Mouse (Mus musculus) lung, postnatal 36 days (tissue): ENCODE measurements around the gene Rabgap1l.
A peak's percentile ranks its signal among the peaks of the same experiment; 100 is the strongest.

Experiments used
- DNase-seq: peaks from one replicate; pipeline ENCODE4 v3.0.0; 2022; ENCODE audit warnings: mixed read lengths

Gene Rabgap1l

GRCm38 (mm10) chr1:160594066-160594465 lies 198.9 kb downstream of the Rabgap1l start:
- DNase-seq = no peak

DNA sequence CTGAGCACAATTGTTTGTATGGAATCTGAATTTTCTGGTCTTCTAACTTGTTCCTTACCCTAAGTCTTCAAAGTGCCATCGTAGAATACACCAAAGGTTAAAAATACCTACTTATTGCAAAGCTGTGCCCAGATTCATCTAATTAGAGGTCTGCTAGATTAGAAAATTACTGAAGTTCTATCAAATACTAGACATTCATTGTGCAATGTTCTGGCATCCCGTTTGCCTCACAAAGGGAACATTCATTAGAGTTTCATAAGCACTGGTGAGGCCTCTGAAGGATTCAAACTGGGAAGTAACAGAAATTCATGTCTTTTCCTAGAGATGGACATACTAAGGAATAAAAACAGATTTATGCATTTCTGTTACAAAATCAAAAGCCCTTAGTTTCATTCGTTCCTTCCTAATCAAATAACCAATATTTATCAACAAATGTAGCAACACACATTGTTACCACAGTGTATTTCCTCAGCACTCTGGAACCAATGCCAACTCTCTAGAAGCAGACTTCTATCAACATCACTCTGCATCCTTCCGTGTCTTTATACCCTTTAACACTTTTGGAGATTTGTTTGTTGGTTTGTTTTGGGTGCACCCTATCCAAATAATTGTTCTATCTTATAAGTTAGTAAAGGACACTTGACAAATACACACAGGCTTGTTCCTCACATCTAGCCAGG lies 204.0 kb downstream of the Rabgap1l start:
- peak; percentile 51 for DNase-seq

DNA sequence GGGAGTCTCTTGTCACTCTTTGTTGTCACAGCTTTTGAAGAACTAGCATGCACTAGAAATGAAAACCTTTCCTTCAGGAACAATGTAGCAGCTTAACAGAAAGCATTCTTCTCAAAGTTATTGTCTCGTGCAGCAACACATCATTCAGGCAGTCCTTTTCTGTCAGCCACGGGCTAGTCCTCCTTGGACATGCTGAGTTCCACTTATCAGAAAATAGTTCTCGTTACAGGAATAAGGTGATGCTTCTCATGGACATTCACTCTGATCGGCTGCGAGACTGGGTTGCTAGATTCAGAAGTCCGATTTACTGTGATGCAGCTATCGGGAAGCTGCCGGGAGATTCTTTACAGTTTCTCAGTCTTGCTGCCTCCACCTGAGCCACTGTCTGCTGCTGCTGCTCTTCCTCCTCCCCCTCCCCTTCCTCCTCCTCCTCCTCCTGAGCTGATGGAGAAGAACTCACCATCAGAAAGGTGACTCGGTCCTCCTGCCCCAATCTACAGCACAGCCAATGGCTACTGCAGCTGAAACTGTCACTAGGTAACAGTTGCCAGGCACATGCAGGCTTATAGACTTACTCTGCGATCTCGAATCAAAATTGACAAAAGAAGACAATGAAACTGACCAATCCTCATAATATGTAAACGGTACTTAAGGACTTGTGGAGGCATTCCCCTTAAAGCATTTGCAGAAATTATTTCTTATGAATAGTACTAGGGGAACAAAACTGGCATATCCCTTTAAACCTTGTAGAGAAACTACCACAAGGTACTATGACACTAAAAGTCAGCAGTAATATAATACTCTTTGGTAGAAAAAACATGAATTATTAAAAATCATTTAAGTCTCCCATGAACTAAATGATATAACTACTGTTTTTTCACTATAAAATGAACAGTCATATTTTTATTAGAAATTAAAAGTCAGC lies 213.4 kb downstream of the Rabgap1l start:
- DNase-seq = no peak

GRCm38 (mm10) chr1:160576124-160576523 lies 216.9 kb downstream of the Rabgap1l start:
- DNase-seq = no peak

DNA sequence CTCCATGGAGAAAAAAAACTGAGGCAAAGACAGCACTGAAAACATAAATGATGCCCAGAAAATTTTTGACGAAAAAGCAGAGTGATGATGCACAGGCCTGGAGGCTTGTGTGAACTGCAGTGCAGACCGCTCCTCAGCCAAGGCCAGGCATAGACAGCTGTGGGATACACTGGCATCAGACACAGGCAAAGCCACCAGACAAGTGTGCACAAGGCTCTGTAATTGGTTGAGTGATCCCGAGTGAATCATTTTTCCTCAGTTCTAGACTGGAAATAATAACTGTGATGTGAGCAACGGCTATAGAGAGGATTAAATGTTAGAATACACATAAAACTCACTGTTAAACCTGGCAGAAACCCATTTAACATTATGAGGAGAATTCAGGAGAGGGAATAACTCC lies 219.0 kb downstream of the Rabgap1l start:
- no peak for DNase-seq

DNA sequence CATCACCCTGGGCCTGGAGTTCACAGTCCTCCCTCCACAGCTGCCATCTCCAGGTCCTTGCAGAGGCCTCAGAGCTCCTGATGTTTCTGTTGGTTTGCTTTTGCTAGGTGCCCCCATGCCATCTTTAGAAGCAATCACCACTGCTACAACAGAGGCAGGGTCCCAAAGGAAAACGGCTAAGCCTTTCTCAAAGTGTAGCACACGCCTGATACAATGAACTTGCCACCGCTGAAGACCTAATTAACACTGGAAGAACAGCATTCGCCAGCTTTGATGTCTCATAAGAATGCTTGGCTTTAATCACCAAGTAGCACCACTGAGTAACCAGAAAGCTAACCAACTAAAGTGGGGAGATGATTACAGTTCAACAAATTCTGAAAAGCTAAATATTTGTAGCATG lies 226.6 kb downstream of the Rabgap1l start:
- DNase-seq = no peak

GRCm38 (mm10) chr1:160561381-160561780 lies 231.6 kb downstream of the Rabgap1l start:
- peak; percentile 19 for DNase-seq

- DNase-seq = no peak
Observed at GRCm38 (mm10) chr1:160550636-160551035, 242.4 kb downstream of the Rabgap1l start.

DNA sequence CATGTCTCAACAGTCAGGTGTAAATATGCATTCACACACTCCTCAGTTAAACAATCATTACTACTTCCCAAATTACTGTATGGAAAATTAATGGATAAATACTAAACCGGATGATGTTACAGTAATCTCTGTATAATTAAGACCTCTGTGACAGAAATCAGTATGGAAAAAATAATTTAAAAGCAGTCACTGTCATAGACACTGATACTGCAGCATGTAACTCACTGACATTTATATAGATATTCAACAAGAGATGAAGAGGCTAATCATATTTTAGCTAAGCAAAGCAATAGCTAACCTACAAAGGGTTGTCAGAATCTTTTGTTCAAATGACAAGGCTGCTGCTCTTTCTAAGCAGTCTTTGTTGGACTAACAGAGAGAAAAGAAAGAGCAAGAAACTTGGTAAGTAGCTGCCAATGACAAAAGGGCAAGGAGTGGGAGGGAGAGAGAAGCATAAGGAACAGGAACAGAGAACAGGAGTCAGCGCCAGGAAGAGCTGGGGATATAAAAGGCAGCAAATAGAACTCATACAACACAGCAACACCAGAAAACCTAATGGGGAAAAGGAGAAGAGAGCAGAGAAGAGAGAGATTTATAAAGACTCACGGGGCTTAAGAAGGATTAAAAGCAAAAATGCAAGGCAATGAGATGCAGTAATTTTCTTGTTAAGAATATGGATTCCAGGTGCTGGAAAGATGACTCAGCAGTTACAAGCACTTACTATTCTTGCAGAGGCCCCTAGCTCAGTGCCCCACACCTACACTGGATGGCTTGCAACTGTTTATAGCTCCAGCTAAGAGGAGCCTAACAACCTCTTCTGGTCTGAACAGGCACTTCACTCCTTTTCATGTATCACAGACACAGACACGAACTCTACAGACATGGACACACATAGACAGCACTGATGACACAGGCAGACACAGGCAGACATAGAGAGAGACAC lies 244.8 kb downstream of the Rabgap1l start:
- DNase-seq = peak; percentile 6

DNA sequence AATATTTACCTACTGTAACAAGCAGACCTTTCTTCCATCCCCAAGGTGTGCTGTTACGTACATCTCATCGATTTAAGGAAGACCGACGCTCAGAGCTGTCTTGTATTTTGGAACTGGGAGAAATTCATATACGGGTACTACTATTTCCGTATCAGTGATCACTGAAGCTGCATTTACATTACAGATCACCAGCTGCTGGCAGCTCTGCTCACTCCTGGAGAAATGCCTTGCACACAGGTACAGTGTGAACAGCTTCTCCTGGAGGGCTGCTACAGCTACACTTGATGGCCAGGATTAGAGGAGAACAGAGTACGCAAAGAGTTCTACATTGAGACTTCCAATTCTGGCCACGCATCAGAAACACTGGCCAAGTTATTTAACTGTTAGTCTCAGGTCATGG lies 257.4 kb downstream of the Rabgap1l start:
- DNase-seq = no peak

GRCm38 (mm10) chr1:160534571-160535335 lies 258.3 kb downstream of the Rabgap1l start:
- no peak for DNase-seq

DNA sequence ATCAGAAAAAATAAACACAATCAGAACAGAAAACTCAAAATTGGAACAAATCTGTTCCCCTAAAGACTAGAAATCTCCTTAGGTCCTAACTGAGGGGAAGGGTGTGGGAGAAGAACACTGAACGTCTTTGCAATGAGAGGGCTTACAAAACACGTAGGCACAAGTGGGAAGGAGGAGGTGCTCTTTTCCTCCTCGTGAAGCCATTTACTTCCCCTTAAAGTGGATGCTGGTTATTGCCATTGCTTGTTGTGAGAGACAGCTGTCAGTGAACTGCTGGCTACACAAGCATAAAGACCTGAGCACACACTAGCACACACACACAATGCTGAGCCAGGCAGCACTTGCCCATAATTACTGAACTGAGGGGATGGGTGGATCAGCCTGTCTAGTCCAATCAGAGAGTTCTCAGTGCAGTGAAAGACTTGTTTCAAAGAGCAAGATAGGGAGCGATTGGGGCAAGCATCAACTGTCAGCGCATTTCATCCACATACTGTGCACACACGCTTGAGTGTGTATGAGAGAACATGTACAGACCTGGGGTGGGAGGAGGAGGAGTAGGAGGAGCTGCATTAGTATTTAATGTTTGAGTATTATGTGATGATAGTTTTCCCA lies 259.7 kb downstream of the Rabgap1l start:
- no peak for DNase-seq

GRCm38 (mm10) chr1:160531402-160531801 lies 261.6 kb downstream of the Rabgap1l start:
- peak; percentile 77 for DNase-seq

DNA sequence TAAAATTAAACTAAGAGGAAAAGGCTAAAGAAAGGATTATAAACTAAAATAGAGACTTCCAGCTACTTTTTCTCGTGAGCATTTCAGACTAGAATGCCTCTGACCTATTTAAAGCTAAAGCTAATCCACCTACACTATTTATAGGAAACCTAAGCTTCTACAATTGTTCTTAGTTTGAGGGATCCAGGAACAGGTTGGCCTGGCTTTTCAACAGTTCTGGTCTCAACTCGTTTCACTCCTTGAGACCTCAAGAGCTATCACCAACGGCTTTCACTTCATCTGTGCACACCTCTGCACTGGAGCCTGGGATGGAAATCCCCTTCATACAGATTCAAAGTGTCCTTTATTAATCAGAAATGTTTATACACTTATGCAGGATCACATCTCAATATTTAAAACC lies 271.1 kb downstream of the Rabgap1l start:
- no peak for DNase-seq

- DNase-seq = no peak
Observed at GRCm38 (mm10) chr1:160520665-160521064, 272.3 kb downstream of the Rabgap1l start.

- no peak for DNase-seq
Observed at GRCm38 (mm10) chr1:160519896-160520465, 273.0 kb downstream of the Rabgap1l start.

- DNase-seq = no peak
Observed at GRCm38 (mm10) chr1:160518552-160518951, 274.5 kb downstream of the Rabgap1l start.

- no peak for DNase-seq
Observed at GRCm38 (mm10) chr1:160507766-160508165, 285.2 kb downstream of the Rabgap1l start.

DNA sequence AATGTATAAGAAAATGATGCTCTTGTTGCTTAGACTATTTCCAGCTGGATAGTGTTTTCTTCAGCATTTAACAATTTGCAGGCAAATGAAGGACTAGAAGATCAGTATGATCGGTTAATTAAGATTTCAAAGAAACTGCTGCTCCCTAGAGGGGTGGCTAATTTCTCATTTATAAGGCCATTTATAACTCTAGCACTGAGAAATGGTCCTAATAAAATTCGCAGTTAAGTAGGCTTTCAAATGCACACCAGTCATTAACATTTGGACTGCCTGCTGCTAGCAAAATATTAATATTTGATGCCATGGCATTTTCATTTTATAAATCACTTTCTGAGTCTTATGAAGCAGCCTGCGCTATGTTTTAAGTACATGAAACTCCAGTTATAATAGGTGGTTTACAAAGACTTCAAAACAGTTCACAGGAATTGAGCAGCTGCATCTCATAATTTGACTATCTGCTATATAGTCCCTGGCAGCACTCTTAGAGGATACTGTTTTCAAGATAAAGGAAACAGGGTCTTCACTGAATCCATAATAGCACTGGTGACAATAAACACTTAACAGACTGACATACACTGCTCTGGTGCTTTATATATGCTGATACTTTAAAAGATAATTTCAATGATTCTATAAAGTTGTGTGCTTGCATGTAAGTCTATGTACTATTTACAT lies 296.0 kb downstream of the Rabgap1l start:
- no peak for DNase-seq

- DNase-seq = no peak
Observed at GRCm38 (mm10) chr1:160485731-160486130, 307.3 kb downstream of the Rabgap1l start.

GRCm38 (mm10) chr1:160485028-160485427 lies 308.0 kb downstream of the Rabgap1l start:
- DNase-seq = no peak
